Mouse (Mus musculus): Measurements from ENCODE around the gene Apopt1. TPM values are rescaled to one million over a fixed set of nuclear protein-coding genes. Genes with fewer than 3 reads are reported as not detected.
A peak's percentile ranks its signal among the peaks of the same experiment; 100 is the strongest.
"Not testable (repeated sequence)": the region's sequence is repeated elsewhere in the genome, so short reads cannot be mapped to it uniquely, and the experiment has no call there.

Apopt1 gene
- polyA plus RNA-seq, 1 experiment from 2014 or later: 50.0 TPM

GRCm38 (mm10) chr12:111736676-111737075 lies 23.6 kb downstream of the Apopt1 start:
- 83% methylated on average over 8 of the region's 8 CpGs for WGBS (ENCODE audit: insufficient replicate concordance)
- peaks cover 10% of the 10 kb centered on the region for H3K4me1 ChIP-seq (ENCODE audit: control insufficient read depth, insufficient read depth, low read length)
- not testable (repeated sequence) for ATAC-seq (replicated peaks; ENCODE audit: insufficient number of reproducible peaks, low FRiP score, low TSS enrichment)

GRCm38 (mm10) chr12:111737370-111737769 lies 24.3 kb downstream of the Apopt1 start:
- H3K4me2 ChIP-seq: no peak overlapping the region
- H3K36me3 ChIP-seq (ENCODE audit: control insufficient read depth, insufficient read depth, low read length): no peaks in the 10 kb centered on the region
- no peaks in the 10 kb centered on the region for H3K9me3 ChIP-seq (replicated peaks; ENCODE audit: control insufficient read depth, low read length)
- H3K27ac ChIP-seq (ENCODE audit: low read depth, low read length): no peak overlapping the region
- H3K27me3 ChIP-seq (ENCODE audit: control insufficient read depth, insufficient read depth, low read length): no peaks in the 10 kb centered on the region
- ATAC-seq (replicated peaks; ENCODE audit: insufficient number of reproducible peaks, low FRiP score, low TSS enrichment): no peak
- peaks cover 10% of the 10 kb centered on the region for H3K4me1 ChIP-seq (ENCODE audit: control insufficient read depth, insufficient read depth, low read length)
- no peak overlapping the region for H3K4me3 ChIP-seq (ENCODE audit: low read depth, low read length)
- H3K9ac ChIP-seq (ENCODE audit: low read depth, low read length): no peak overlapping the region
- WGBS (ENCODE audit: insufficient replicate concordance): 58% methylated on average over 9 of the region's 9 CpGs

More at GRCm38 (mm10) chr12:111736676-111737075, 23.6 kb downstream of the Apopt1 start:
- not testable (repeated sequence) for H3K27me3 ChIP-seq (ENCODE audit: control insufficient read depth, insufficient read depth, low read length); H3K9ac ChIP-seq (ENCODE audit: low read depth, low read length); H3K27ac ChIP-seq (ENCODE audit: low read depth, low read length); H3K9me3 ChIP-seq (replicated peaks; ENCODE audit: control insufficient read depth, low read length); H3K4me3 ChIP-seq (ENCODE audit: low read depth, low read length); H3K4me2 ChIP-seq; H3K36me3 ChIP-seq (ENCODE audit: control insufficient read depth, insufficient read depth, low read length)

- H3K4me1 ChIP-seq (ENCODE audit: control insufficient read depth, insufficient read depth, low read length): peaks cover 7% of the 10 kb centered on the region
- H3K4me2 ChIP-seq: no peak overlapping the region
- H3K4me3 ChIP-seq (ENCODE audit: low read depth, low read length): no peak overlapping the region
- no peak for ATAC-seq (replicated peaks; ENCODE audit: insufficient number of reproducible peaks, low FRiP score, low TSS enrichment)
- no peaks in the 10 kb centered on the region for H3K27me3 ChIP-seq (ENCODE audit: control insufficient read depth, insufficient read depth, low read length)
- no peaks in the 10 kb centered on the region for H3K9me3 ChIP-seq (replicated peaks; ENCODE audit: control insufficient read depth, low read length)
- H3K9ac ChIP-seq (ENCODE audit: low read depth, low read length): no peak overlapping the region
- H3K36me3 ChIP-seq (ENCODE audit: control insufficient read depth, insufficient read depth, low read length): no peaks in the 10 kb centered on the region
- 21% methylated on average over 3 of the region's 3 CpGs for WGBS (ENCODE audit: insufficient replicate concordance)
- H3K27ac ChIP-seq (ENCODE audit: low read depth, low read length): no peak overlapping the region
Observed at GRCm38 (mm10) chr12:111738754-111739153, 25.7 kb downstream of the Apopt1 start.

DNA sequence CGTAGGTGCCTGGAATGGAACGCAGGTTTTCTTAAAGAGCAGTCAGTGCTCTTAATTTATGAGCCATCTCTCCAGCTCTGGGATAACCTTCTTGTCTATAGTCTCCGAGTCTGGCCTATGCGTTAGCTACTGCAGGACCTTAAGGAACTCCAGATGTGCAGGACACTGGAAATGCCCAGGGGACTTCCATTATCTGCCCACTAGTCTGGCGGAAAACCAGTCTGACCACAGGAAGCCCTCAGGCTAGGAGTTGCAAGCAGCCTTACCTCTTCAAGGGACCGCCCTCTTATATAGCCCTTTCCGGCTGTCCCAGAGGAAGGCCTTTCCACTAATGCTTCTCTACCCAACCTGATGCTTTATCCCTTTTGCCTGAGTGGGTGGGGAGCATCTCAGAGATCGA lies 28.3 kb downstream of the Apopt1 start:
- H3K9me3 ChIP-seq (replicated peaks; ENCODE audit: control insufficient read depth, low read length): no peaks in the 10 kb centered on the region
- H3K9ac ChIP-seq (ENCODE audit: low read depth, low read length): no peak overlapping the region
- H3K4me3 ChIP-seq (ENCODE audit: low read depth, low read length): no peak overlapping the region
- H3K36me3 ChIP-seq (ENCODE audit: control insufficient read depth, insufficient read depth, low read length): no peaks in the 10 kb centered on the region
- H3K4me2 ChIP-seq: no peak overlapping the region
- WGBS (ENCODE audit: insufficient replicate concordance): 49% methylated on average over 8 of the region's 8 CpGs
- H3K27ac ChIP-seq (ENCODE audit: low read depth, low read length): no peak overlapping the region
- H3K27me3 ChIP-seq (ENCODE audit: control insufficient read depth, insufficient read depth, low read length): no peaks in the 10 kb centered on the region
- H3K4me1 ChIP-seq (ENCODE audit: control insufficient read depth, insufficient read depth, low read length): peaks cover 17% of the 10 kb centered on the region
- no peak for ATAC-seq (replicated peaks; ENCODE audit: insufficient number of reproducible peaks, low FRiP score, low TSS enrichment)

DNA sequence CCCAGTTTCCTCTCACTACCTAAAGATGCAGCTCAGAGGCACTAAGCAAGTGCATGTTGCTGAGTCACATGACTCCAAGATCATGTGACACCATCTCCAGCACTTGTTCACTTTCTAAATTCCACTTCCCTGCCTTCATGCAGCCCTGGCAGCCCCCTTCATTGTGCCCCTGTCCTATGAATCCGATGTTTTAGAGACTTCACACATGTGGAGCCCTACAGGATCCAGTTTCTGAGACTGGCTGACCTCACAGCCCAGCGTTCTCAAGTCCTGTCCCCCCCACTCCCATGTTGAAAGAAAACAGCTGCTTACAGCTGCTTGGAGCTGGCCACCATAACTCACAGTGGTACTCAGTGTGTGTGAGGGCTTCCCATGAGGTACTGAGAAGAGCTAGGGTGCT lies 30.4 kb downstream of the Apopt1 start:
- no peak overlapping the region for H3K27ac ChIP-seq (ENCODE audit: low read depth, low read length)
- ATAC-seq (replicated peaks; ENCODE audit: insufficient number of reproducible peaks, low FRiP score, low TSS enrichment): no peak
- 66% methylated on average over 2 of the region's 2 CpGs for WGBS (ENCODE audit: insufficient replicate concordance)

DNA sequence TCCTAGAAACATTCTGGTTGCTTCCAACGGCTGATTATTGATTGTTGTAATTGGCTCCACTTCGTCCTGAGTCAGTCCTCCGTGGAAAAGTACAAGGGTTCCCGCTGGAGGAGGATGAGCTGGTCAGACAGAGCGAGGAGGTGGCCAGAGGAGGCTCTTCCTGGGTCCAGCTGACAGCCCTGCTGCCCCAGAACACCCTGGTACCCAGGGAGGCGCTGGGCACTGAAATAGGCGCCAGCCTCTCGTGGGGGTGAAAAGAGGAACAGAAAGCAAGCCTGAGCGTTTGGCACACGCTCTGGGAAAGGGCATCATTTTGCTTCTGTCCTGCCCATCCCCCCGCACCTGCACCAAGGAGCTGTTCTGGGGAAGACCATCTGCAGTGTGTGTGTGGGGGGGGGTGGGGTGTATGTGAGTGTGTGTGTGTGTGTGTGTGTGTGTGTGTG lies 30.9 kb downstream of the Apopt1 start:
- Histone ChIP-seq H3K27ac (ENCODE audit: low read depth, low read length) (no peak overlapping the region), H3K36me3 (ENCODE audit: control insufficient read depth, insufficient read depth, low read length) (no peaks in the 10 kb centered on the region), H3K27me3 (ENCODE audit: control insufficient read depth, insufficient read depth, low read length) (no peaks in the 10 kb centered on the region), H3K9ac (ENCODE audit: low read depth, low read length) (no peak overlapping the region), H3K9me3 (replicated peaks; ENCODE audit: control insufficient read depth, low read length) (no peaks in the 10 kb centered on the region), H3K4me1 (ENCODE audit: control insufficient read depth, insufficient read depth, low read length) (peaks cover 23% of the 10 kb centered on the region), H3K4me3 (ENCODE audit: low read depth, low read length) (no peak overlapping the region), H3K4me2 (no peak overlapping the region)
- ATAC-seq (replicated peaks; ENCODE audit: insufficient number of reproducible peaks, low FRiP score, low TSS enrichment): no peak
- WGBS (ENCODE audit: insufficient replicate concordance): 82% methylated on average over 11 of the region's 11 CpGs

More for the DNA sequence above, 30.4 kb downstream of the Apopt1 start:
- Histone ChIP-seq H3K36me3 (ENCODE audit: control insufficient read depth, insufficient read depth, low read length) (no peaks in the 10 kb centered on the region), H3K9me3 (replicated peaks; ENCODE audit: control insufficient read depth, low read length) (no peaks in the 10 kb centered on the region), H3K4me2 (no peak overlapping the region), H3K27me3 (ENCODE audit: control insufficient read depth, insufficient read depth, low read length) (no peaks in the 10 kb centered on the region), H3K4me1 (ENCODE audit: control insufficient read depth, insufficient read depth, low read length) (peaks cover 23% of the 10 kb centered on the region), H3K4me3 (ENCODE audit: low read depth, low read length) (no peak overlapping the region), H3K9ac (ENCODE audit: low read depth, low read length) (no peak overlapping the region)

DNA sequence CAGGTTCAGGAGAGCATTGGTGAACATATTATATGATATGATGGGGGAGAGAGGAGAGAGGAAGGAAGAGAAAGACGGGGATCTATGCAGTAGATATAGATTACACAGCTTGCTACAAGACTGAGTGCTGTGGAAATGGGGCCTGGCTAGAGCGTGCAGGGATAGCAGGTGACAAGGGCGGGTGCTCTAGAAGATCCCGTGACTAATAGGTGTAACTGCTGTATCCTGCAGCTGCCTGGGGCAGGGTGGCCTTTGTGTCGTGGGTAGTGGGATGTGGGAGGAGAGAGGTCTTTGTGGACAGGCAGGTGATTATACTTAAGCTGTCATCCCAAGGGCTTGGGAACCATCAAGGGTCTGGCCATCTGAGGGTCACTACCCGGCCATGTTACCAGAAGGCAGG lies 32.2 kb downstream of the Apopt1 start:
- Histone ChIP-seq H3K4me3 (ENCODE audit: low read depth, low read length) (no peak overlapping the region), H3K9me3 (replicated peaks; ENCODE audit: control insufficient read depth, low read length) (no peaks in the 10 kb centered on the region), H3K4me1 (ENCODE audit: control insufficient read depth, insufficient read depth, low read length) (peaks cover 24% of the 10 kb centered on the region), H3K27ac (ENCODE audit: low read depth, low read length) (no peak overlapping the region), H3K9ac (ENCODE audit: low read depth, low read length) (no peak overlapping the region), H3K27me3 (ENCODE audit: control insufficient read depth, insufficient read depth, low read length) (no peaks in the 10 kb centered on the region), H3K36me3 (ENCODE audit: control insufficient read depth, insufficient read depth, low read length) (no peaks in the 10 kb centered on the region), H3K4me2 (no peak overlapping the region)
- 78% methylated on average over 6 of the region's 6 CpGs for WGBS (ENCODE audit: insufficient replicate concordance)
- no peak for ATAC-seq (replicated peaks; ENCODE audit: insufficient number of reproducible peaks, low FRiP score, low TSS enrichment)

- Histone ChIP-seq H3K9me3 (replicated peaks; ENCODE audit: control insufficient read depth, low read length) (no peaks in the 10 kb centered on the region), H3K9ac (ENCODE audit: low read depth, low read length) (0 out of 2 replicates have a peak overlapping the region, but pooled peaks have one; percentile 46), H3K4me2 (peak overlapping the region; percentile 35), H3K4me3 (ENCODE audit: low read depth, low read length) (no peak overlapping the region), H3K4me1 (ENCODE audit: control insufficient read depth, insufficient read depth, low read length) (peaks cover 21% of the 10 kb centered on the region), H3K27me3 (ENCODE audit: control insufficient read depth, insufficient read depth, low read length) (no peaks in the 10 kb centered on the region), H3K36me3 (ENCODE audit: control insufficient read depth, insufficient read depth, low read length) (no peaks in the 10 kb centered on the region), H3K27ac (ENCODE audit: low read depth, low read length) (peak overlapping the region; percentile 64)
- 37% methylated on average over 5 of the region's 5 CpGs for WGBS (ENCODE audit: insufficient replicate concordance)
- ATAC-seq (replicated peaks; ENCODE audit: insufficient number of reproducible peaks, low FRiP score, low TSS enrichment): no peak; the same call in 1 of the 2 replicates
Observed at GRCm38 (mm10) chr12:111746091-111746490, 33.0 kb downstream of the Apopt1 start.

DNA sequence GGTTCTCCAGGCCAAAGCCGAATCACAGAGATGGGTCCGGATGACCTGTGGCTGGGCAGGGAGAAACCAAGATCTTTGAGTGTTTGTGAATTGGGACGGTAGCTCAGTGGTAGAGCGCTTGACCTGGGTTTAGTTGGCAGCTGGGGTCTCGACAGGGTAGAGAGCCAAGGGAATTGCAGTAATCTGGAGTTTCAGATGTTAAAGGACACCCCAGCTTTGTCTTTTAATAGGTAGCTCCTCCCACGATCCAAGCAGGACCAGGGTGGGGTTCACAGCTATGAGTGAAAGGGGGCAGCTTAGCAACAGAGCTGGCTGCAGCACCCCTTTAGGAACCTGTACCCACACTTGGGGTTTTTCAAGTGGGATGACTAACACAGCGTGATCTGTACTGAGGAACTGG lies 34.4 kb downstream of the Apopt1 start:
- ATAC-seq (replicated peaks; ENCODE audit: insufficient number of reproducible peaks, low FRiP score, low TSS enrichment): no peak
- H3K27ac ChIP-seq (ENCODE audit: low read depth, low read length): no peak overlapping the region
- no peaks in the 10 kb centered on the region for H3K36me3 ChIP-seq (ENCODE audit: control insufficient read depth, insufficient read depth, low read length)
- H3K9ac ChIP-seq (ENCODE audit: low read depth, low read length): no peak overlapping the region
- no peak overlapping the region for H3K4me3 ChIP-seq (ENCODE audit: low read depth, low read length)
- H3K4me2 ChIP-seq: no peak overlapping the region
- no peaks in the 10 kb centered on the region for H3K9me3 ChIP-seq (replicated peaks; ENCODE audit: control insufficient read depth, low read length)
- no peaks in the 10 kb centered on the region for H3K27me3 ChIP-seq (ENCODE audit: control insufficient read depth, insufficient read depth, low read length)
- H3K4me1 ChIP-seq (ENCODE audit: control insufficient read depth, insufficient read depth, low read length): peaks cover 17% of the 10 kb centered on the region
- WGBS (ENCODE audit: insufficient replicate concordance): 77% methylated on average over 7 of the region's 7 CpGs

Measured in heart, embryonic 11.5 days (tissue).